Mouse (Mus musculus): ENCODE results near the gene Zdhhc8. TPM values are rescaled to one million over a fixed set of nuclear protein-coding genes. Genes with fewer than 3 reads are reported as not detected.
"Not testable (repeated sequence)": the region's sequence is repeated elsewhere in the genome, so short reads cannot be mapped to it uniquely, and the experiment has no call there.

Zdhhc8 gene
- total RNA-seq, 2 experiments from 2014 or later: 26.4 to 29.6 TPM

DNA sequence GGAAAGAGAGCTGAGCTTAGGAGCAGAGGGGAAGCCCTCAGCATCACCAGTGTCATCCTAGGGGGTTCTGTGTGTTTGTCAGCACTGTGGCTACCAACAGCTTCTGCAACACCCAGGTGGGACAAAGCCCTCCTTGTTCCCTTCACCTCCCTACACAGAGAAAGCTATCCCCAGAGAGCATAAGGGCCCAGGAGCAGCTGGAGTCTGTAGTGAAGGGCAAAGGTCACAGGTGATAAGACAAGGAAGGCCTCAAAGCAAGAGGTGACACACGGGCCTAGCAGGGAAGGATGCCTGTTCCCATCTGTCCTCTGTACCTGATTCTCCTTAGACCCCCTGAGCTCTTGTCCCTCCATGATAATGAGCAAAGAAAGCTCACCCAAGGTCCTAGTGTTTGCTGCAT is 33.3 kb downstream of the Zdhhc8 start:
- intact Hi-C loops (cut with DNase I): no loop called here
- DNase-seq: no peak

DNA sequence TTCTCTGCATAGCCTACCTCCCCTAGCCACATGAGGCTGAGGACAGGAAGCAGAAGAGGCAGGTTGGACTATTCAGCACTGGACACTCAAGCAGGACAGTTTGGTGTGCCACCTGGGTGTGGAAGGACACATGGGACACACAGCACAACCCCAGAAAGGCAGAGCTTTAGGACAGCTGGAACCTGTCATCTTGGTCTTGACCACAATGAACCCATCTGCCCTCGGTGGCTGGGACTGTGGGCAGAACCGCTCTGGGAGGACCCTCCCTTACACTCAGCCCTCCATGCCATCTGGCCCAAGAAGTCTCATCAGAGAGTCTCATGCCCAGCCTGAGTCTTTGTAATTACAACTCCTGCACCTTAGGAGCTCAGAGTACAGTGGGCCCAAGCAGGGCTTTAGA is 34.9 kb downstream of the Zdhhc8 start:
- DNase-seq: no peak
- intact Hi-C loops (cut with DNase I): no loop called here

DNA sequence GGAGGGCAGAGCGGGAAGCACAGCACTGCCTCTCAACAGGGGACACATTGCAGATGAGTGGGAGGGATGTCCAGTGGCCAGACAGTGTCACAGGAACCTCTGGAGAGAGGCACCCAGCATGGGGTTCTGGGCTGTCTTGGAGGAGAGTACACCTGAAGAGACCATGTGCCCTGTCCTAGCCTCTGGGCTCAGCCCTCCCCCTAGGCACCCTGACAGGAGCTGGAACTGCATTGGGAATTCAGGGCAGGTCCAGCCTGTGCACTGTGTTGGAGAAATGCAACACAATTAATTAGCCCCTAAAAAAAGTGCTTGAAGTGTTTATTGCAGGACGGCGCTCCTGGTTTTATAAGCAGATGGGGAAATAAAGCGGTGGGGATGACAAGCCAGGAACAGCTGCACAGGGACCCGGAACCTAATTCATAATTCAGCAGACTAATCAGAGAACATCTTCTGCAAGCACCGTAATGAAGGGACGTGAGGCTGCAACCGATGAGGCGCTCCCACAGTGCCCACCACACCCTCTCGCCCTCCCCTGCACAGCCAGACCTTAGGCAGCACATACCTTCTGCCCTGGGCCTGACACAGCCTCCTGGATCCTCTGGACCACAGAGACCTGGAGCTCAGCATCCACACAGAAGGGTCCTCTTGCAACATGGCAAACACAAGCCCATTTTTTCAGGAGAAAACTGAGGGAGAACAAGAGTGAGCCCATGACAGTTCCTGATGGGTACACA is 36.4 kb downstream of the Zdhhc8 start:
- DNase-seq: no peak
- intact Hi-C loops (cut with DNase I): no loop called here

DNA sequence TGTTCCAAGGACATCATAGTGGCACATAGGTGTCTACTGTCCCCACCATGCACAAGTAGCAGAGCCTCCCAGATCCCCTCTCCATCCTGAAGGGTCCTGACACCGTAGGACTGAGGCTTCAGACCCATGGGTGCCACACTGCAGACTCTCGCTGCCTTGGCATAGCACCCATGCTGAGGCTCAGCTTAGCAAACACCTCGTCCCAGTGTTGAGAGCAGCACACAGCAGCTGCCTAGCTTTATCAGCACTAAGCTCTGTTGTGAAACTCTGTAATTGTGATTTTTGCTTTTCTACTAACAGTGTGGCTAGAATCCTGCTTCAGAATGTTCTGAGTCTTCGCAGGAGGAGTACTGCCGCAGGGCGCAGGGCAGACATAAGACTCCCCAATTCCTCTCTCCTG is 37.1 kb downstream of the Zdhhc8 start:
- DNase-seq: no peak
- intact Hi-C loops (cut with DNase I): no loop called here

DNA sequence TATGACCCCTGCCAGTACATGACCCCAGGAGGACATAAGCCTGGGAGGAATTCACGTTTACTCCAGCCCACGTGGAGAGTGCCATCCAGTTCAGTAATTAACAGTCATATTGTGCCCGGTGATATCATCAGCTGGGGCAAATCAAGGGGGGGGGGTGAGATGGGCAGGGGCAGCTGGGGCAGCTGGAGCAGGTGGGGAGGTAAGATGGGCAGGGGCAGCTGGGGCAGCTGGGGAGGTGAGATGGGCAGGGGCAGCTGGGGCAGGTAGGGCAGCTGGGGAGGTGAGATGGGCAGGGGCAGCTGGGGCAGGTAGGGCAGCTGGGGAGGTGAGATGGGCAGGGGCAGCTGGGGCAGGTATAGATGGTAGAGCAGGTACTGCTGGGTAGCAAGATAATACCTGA is 39.4 kb downstream of the Zdhhc8 start:
- intact Hi-C loops (cut with DNase I); DNase-seq: not testable (repeated sequence)

DNA sequence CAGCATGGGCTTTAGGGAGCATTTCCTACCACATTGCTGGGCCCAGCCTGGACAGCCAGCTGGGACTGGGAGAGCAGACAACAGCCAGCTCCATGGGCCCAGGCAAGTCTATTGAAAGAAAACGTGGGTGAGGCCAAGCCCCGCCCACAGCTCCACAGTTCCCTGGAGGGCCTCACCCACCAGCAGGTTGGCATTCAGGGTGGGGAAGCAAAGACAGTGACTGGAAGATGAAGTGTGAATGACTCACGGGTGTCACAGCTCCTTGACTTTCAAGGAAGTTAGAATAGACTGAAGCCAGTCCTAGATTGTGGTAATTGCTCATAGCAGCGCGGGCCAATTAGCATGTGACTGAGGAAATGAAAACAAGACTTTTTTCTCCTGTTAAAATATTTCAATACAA is 39.9 kb downstream of the Zdhhc8 start:
- intact Hi-C loops (cut with DNase I): no loop called here
- peak in 1 of 2 experiments; percentile 23 for DNase-seq

DNA sequence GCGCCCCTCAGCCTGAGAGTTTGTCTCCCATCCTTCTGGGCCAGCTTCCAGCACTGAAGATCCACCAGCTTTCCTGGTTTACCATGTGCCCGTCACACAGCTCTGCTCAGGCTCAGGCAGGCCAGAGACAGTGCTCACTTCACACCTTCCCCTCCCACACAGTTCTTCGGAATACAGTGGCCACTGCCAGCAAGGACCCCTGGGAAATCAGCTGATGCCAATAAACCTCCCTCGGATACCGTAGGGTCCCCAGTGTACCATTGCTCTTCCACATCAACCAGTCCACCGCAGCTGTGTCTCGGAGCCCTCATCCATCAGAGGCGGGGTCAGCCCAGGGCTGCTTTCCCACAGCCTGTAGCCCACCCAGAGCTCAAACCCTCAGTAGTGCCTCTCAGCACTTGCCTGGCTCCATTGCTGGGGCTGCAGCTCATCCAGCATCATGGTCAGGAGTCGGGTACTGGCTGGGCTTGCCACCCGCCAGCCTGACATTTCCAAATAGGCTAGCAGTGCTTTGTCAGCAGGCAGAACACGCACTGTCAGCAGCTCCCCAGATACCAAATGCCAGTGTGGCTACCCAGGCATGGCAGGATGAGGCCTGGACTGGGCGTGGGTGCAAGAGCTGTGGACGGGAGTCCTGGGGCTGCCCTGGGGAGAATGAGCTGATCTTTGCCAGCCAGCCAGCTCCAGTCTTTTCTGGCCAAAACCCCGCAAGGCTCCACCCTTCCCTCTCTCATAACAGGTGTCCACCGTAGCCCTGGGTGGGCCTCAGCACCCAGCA is 40.5 kb downstream of the Zdhhc8 start:
- intact Hi-C loops (cut with DNase I): no loop called here
- no peak for DNase-seq

DNA sequence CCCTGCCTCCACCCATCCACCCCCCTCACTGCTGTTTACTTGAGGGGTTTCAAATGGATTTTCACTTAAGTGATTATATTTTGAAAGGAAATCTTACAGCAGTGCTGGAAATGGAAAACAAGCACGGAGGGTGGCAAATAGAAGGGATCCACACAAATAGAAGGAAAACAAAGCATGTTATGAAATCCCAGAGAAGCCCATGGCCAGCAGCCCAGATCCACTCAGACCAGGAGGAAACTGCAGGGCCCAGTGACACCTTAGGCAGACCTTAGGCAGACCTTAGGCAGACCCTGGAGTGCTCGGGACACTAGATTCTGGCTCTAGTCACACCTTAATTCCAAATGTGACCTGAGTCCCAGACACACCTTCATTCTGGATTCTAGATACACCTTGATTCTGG is 43.9 kb downstream of the Zdhhc8 start:
- intact Hi-C loops (cut with DNase I): no loop called here
- DNase-seq: no peak

DNA sequence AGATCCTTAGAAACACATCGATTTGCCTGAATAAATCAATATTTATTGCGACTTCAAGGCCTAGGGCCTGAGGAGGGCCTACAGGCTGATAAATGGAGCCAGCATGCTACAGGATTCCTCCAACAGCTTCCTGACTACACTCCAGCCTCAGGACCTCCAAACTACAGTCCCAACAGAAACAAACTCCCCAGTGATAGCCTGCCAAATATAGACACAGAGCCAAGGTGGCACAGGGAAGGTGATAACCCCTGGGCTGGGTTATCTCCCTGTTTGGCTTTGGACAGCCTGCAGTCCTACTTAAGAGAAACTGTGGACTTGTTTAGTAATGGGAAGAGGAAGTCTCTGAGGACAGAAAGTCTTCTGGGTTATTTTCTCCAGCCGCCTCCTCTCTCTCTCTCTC is 47.7 kb downstream of the Zdhhc8 start:
- no peak for DNase-seq
- intact Hi-C loops (cut with DNase I): no loop called here

DNA sequence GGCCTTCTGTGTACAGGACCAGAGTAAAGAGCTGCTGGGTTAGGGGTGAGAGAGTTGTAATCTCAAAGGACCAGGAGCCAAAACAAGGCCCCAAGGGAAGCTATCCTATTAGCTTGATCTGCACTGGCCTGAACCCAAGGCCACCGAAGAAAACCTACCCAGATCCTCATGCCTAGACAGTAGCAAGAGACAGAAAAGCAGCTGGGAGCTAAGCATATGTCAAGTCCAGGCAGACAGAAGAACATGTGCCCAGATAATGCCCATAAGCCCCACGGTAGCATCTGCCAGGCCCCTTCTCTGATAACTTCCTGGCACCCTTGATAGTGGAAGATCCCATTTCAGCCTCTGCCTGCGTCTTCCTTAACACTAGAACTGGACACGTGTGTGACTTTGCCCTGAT is 48.1 kb downstream of the Zdhhc8 start:
- DNase-seq: no peak
- intact Hi-C loops (cut with DNase I): no loop called here

DNA sequence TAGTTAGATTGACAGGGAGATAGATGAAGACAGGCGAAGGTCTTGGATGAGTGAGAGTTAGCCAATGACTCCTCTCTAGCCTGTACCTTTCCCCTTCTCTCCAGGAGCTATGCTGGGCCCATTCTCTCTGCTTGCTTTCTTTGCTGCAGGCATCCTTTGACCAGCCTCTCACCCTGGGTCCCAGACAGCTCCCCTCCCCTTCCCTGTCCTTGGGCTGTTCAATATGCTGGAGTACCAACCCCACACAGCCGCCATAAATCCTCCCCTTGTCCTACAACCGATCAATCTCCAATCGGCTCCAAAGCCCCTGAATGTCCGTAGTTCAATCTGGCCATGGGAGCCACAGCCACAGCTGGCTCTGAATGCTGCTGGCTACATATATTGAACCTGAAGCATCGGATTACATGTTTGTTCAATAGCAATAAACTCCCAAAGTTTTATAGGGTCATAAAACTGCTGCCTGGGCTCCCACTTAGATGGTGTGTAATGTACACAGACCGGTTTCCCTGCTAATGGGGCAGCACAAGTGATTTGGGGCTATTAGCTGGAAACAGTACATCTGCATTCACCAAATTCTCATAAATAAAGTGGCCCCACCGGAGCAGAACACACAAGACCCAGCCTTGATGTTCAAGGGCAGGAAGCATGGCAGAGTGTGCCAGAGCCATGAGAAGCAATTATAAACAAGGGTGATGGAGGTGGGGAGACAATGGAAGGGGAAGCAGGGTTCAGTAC is 49.1 kb downstream of the Zdhhc8 start:
- DNase-seq: no peak
- intact Hi-C loops (cut with DNase I): no loop called here

DNA sequence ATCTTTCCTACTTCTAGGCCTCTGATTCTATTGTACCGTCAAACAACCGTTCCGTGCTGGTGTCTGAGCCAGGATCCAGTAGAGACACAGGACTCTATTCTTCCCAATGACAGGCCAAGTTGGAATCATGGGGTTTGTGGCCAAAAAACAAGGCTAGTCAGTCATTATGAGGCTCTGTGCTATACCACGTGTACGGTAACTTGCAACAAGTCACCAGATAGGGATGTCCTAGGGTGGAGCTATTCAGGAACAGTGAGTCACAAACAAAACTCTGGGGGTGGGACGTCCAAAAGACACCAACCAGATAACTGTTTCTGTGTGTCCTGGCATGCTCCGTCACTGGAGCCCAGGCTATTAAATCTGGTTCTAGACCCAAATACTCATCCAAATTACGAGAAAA is 52.2 kb downstream of the Zdhhc8 start:
- no peak for DNase-seq
- intact Hi-C loops (cut with DNase I): no loop called here

DNA sequence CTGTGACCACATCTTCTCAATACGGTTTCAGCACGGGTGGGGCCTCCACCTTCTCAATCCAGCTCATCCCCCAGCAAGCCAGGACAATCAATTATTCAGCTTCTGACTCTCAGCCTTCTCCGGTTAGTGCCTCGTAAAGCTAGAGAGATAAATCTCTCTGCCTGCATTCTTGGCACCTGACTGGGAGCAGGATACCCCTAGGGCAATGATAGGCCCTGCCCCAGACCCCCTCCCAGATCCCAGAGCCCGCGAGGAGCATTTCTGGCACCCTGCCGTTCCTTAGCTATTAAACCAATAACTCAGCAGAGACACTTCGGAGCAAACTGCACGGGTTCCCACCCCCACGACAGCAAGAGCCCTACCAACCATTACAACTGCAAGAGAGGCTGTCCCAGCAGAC is 53.5 kb downstream of the Zdhhc8 start:
- DNase-seq: no peak
- intact Hi-C loops (cut with DNase I): no loop called here

DNA sequence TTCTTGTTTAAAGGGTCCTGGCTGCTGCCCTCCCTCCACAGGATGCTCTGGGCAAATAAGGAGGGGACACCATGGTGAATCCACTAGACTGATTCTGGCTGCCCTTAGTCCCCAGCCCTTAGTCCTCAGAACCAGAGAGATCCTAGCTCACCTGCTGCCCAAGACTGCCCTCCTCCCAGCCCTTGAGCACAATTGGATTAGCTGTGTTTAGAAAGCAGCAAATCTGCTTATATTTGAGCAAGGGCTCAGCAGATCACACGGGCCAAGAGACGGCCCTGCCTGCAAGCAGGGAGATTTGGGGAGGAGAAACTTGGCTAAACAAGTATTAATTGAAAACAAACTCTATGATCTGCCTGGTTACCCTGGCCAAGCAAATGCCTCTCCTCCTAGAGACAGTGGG is 55.3 kb downstream of the Zdhhc8 start:
- no peak for DNase-seq
- intact Hi-C loops (cut with DNase I): no loop called here

DNA sequence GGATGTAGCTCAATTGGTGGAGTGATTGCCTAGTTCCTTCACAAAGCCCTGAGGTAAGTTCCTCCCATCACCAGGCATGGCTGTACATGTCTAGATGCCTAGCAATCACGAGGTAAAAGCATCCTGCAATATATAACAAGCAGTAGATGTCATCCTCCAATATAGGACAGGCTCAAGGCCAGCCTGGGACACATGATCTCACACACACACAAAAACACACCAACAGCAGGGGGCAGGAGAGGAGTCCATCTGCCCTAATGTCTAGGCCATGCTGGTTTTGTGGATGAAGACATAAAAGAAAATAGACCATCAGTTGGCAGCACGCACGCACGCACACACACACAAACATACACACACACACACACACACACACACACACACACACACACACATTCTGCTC is 58.2 kb downstream of the Zdhhc8 start:
- DNase-seq: no peak
- intact Hi-C loops (cut with DNase I): loop anchor here (2.0 kb wide), 1 partner anchor 36 kb away; no protein-coding TSS in a partner anchor

DNA sequence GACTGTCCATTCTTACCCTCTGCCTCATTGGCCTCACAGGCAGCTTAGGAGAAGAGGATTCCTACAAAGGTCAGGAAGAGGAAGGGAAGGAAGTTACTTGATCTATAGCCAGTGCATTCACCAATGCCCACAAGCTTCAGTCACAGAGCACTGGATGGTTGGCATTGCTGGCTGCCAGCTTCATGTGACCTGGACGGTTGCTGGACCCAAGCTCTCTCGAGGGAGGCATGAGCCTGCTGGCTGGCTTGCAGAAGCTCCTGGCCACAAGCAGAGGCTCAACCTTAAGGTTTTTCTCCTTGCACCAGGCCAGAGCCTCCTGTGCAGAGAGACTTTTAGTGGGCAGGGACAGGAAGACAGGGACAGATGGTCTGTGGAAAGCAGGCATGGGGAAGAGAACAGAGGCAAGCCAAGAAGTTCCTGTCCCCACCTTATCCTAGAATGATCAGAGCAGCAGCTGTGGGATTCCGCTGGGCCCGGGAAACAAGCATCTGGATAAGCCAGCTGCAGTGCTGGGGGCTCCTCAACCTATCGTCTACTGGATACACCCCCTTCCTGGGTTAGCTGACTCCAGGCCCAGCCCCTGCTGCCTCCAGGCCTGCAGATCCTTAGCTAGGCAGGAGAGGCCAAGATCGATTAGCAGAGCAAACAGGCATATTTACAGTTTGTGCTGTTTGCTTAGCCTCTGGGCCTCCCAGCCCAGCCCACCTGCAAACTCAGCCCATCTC is 59.0 kb downstream of the Zdhhc8 start:
- intact Hi-C loops (cut with DNase I): loop anchor here (2.0 kb wide), 1 partner anchor 37 kb away; no protein-coding TSS in a partner anchor
- DNase-seq: no peak

DNA sequence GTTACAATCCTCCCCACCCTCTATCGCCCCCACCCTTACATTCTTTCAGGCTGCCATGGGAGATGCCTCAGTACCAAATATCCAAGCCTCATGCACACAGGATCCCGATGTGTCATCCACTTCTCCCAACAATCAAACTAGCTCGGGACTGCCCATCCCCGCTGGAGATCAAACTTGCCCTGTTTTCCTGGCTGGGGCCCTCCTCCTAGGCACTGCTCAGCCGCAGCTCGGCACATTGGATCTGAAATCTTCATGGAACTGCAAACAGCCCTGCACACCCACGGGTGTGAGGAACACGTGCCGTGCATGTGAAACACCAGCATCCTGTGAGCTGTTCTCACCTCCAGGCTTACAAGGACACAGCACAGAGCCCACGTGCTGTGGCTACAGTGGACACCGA is 61.1 kb downstream of the Zdhhc8 start:
- intact Hi-C loops (cut with DNase I): loop anchor here (2.0 kb wide), 1 partner anchor 121 kb away; the partner anchor contains the start of gene Dgcr6
- no peak for DNase-seq

DNA sequence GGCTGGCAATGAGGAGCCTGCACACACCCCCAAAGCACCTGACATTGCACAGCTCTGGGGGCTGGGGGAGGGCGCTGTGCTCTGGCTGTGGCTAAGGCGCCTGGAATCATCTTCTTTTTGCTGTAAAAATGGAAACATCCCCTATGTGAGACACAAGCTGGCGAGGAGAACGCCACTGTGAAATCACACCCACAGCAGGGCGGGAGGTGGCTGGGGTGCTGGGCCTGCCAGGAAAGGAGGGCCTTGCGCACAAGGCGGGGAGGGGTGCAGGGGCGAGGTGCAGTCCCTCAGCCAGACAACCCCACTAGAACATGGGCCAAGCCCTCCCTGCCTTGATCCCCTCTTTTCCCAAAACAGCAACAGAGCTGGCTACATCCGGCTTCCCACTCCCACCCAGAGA is 61.7 kb downstream of the Zdhhc8 start:
- intact Hi-C loops (cut with DNase I): loop anchor here (2.0 kb wide), 1 partner anchor 120 kb away; the partner anchor contains the start of gene Dgcr6
- DNase-seq: no peak

DNA sequence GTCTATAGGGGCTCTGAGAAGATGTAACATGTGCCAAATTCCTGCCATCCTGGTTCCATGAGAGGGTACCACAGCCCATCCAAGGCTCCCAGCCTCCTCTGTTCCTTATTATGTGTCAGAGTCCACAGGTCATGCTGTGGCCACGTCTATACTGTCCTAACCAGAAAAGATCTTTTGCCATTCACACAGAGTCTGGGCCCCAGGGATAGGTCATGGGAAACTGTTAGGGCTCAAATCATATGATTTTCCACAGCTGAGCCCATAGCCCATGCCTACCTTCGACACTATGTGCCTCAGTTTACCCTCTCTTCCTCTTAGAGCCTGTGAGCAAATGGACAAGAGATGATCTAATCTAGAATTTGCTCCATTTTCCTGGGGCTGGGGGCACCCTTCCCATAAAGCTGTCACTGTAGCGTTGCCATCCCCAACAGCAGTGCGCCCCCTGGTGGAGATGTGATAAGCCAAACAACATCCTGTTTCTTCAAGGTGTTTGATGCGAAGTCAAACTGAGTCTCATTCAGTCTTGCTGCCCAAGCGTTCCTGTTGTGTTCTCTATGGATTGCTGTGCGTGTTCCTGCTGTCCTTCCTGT is 62.6 kb downstream of the Zdhhc8 start:
- peak; percentile 83 to 91 for DNase-seq
- intact Hi-C loops (cut with DNase I): loop anchor here (1.0 to 2.0 kb wide), 3 partner anchors 45 to 120 kb away; partner anchors contain the start of genes Dgcr6 and Rtn4r
